Mouse (Mus musculus): ENCODE results near the gene Krt15.

DNA sequence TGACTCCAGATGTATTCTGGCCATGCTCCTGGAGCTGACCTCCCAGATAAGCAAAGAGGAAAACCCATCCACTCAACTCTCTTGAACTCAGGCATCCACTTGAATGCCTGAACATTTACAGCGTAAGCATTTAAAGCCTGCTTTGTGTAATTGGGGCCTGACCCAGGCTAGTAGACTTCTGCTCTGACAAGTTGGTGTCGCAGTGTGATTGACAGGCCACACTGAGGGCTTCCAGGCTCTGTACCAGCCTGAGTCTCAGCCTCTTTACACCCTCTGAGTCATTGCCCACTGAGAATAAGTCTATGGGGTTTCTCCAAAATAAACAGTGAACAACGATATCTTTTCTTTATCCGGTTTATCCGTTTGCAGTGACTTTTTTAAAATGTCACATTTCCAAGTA is 15.4 kb downstream of the Krt15 start:
- TF ChIP-seq CTCF (IDR thresholded peaks at IDR 0.05; ENCODE audit: borderline replicate concordance, extremely low read depth, insufficient read depth, insufficient read length) (no peak), POLR2A (IDR thresholded peaks at IDR 0.05; ENCODE audit: borderline replicate concordance, extremely low read depth, insufficient read depth, insufficient read length, poor library complexity, severe bottlenecking) (no peak)

All from brain, embryonic 14.5 days (tissue).